Mouse (Mus musculus) embryonic facial prominence, embryonic 14.5 days (tissue): ENCODE results near the gene Ccl7. TPM values are rescaled to one million over a fixed set of nuclear protein-coding genes. Genes with fewer than 3 reads are reported as not detected.

Experiments
- ATAC-seq: fragments of 200-750 bp; cut with Nextera tagmentation; 2 replicates; pipeline ENCODE4 v1.8.0; 2017; ENCODE audit warnings: low read depth, moderate number of reproducible peaks, moderate TSS enrichment
- DNase-seq: peaks from one replicate; pipeline ENCODE4 v3.0.0-alpha.2; 2015; ENCODE audit warnings: low spot score
- H3K27ac ChIP-seq: fragments of 300-500 bp; sonication (generic); replicated peaks from 2 replicates; pipeline ENCODE4 v1.5.1; 2014; ENCODE audit warnings: low read depth, mild to moderate bottlenecking, low read length, moderate library complexity
- H3K27me3 ChIP-seq: fragments of 300-500 bp; sonication (generic); replicated peaks from 2 replicates; pipeline ENCODE4 v1.6.1; 2014; ENCODE audit warnings: low read length; ENCODE audit not compliant: control insufficient read depth, insufficient read depth
- H3K36me3 ChIP-seq: fragments of 300-500 bp; sonication (generic); 2 replicates; pipeline ENCODE4 v1.6.1; 2014; ENCODE audit warnings: low read length, mixed read lengths; ENCODE audit not compliant: control insufficient read depth, insufficient read depth
- H3K4me1 ChIP-seq: fragments of 300-500 bp; sonication (generic); 2 replicates; pipeline ENCODE4 v1.6.1; 2014; ENCODE audit warnings: antibody characterized with exemption, low read length; ENCODE audit not compliant: control insufficient read depth, insufficient read depth
- H3K4me2 ChIP-seq: fragments of 300-500 bp; sonication (generic); 2 replicates; pipeline ENCODE4 v1.6.1; 2014; ENCODE audit warnings: low read depth, mild to moderate bottlenecking, low read length, moderate library complexity, mixed read lengths
- H3K4me3 ChIP-seq: fragments of 300-500 bp; sonication (generic); 2 replicates; pipeline ENCODE4 v1.5.1; 2014; ENCODE audit warnings: low read depth, mild to moderate bottlenecking, low read length
- H3K9ac ChIP-seq: fragments of 300-500 bp; sonication (generic); 2 replicates; pipeline ENCODE4 v1.6.1; 2014; ENCODE audit warnings: low read depth, mild to moderate bottlenecking, low read length, moderate library complexity, mixed read lengths
- H3K9me3 ChIP-seq: fragments of 300-500 bp; sonication (generic); 2 replicates; pipeline ENCODE4 v1.6.1; 2016; ENCODE audit warnings: low read length; ENCODE audit not compliant: control insufficient read depth
- WGBS: fragments of 180-500 bp; shearing (Covaris S2); extraction: QIAGEN DNeasy Blood & Tissue Kit; methylation state at CpG from one replicate; pipeline ENCODE4 v1.1.7; 2014; 5-methylcytosine and 5-hydroxymethylcytosine counted together
- polyA plus RNA-seq: library from polyadenylated mRNA; unstranded; fragments of >200 nt; fragmentation: Nextera tagmentation; extraction: Ambion mirVana; gene quantifications from 2 replicates; pipeline ENCODE4 v1.2.1, GENCODE M21; 2014

Gene Ccl7
- polyA plus RNA-seq, result 5.3 and 6.3 TPM in 2 replicates

DNA sequence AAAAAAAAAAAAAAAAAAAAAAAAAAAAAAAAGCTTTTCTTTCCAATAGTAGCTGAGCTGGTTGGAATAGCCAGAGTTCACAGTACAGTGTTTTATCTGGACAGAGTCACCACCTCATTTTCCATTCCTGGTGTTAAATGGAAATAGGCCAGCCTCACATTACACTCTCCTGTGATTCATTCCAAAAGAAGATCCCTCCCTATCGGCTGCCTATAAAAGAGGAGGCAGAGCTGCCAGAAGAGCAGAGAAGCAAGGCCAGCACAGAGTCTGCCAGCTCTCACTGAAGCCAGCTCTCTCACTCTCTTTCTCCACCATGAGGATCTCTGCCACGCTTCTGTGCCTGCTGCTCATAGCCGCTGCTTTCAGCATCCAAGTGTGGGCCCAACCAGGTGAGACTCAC lies at the start of gene Ccl7:
Gene Ccl7, plus strand, starts transcription at position 242 of the 400 bp plus-strand sequence.
- 68% methylated on average over 3 of the region's 3 CpGs for WGBS
- no peak for ATAC-seq
- H3K27ac ChIP-seq, result no peak within 1 kb of the TSS

DNA sequence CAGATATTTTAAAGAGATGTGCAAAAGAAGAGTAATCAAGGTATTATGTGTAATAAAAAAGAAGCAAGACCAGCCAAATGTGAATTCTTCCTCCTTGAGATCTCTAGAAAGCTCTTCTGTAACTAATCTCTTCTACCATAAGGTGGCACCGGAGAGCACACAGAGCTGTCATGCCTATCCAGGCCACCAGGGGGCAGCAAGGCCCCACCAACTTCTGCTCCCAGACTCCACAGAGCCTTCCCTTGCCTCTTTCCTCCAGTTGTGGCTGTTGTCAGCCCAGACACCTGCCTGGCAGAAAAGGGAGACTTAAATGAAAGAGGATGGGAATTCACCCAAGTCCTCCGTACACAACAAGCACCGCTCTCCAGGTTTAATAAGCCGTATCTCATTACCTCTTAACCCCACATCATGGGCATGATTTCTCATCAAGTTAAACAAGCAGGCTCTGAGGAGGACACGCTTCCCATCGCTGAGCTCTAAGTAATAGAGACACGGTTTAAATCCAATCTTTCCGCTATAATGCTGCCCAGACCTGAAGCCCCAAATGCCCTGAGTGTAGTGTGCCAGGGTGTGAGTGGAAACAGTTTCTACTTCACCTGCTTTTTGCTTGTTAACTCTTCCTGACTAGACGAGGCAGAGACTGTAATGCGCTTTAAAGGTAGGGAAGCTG lies 49.2 kb upstream of the Ccl7 start:
- H3K4me2 ChIP-seq, result no peak overlapping the region
- ATAC-seq, result peak; percentile 50
- peaks cover 3% of the 10 kb centered on the region; the same call in 1 of the 2 replicates for H3K4me1 ChIP-seq
- H3K36me3 ChIP-seq, result no peaks in the 10 kb centered on the region
- H3K27ac ChIP-seq, result no peak overlapping the region
- no peak overlapping the region for H3K9ac ChIP-seq
- no peaks in the 10 kb centered on the region for H3K9me3 ChIP-seq
- 53% methylated on average over 10 of the region's 10 CpGs for WGBS
- no peaks in the 10 kb centered on the region; the same call in 1 of the 2 replicates for H3K27me3 ChIP-seq
- peak; percentile 70 for DNase-seq
- no peak overlapping the region for H3K4me3 ChIP-seq

More for the DNA sequence above, at the start of gene Ccl7:
- peak; percentile 32 for DNase-seq
- Histone ChIP-seq H3K4me3 (no peak within 1 kb of the TSS), H3K9ac (no peak within 1 kb of the TSS), H3K27me3 (no peaks in the 10 kb centered on the region), H3K4me1 (no peaks in the 10 kb centered on the region; the same call in 1 of the 2 replicates), H3K9me3 (no peaks in the 10 kb centered on the region), H3K4me2 (no peak within 1 kb of the TSS), H3K36me3 (no peaks in the 10 kb centered on the region)

DNA sequence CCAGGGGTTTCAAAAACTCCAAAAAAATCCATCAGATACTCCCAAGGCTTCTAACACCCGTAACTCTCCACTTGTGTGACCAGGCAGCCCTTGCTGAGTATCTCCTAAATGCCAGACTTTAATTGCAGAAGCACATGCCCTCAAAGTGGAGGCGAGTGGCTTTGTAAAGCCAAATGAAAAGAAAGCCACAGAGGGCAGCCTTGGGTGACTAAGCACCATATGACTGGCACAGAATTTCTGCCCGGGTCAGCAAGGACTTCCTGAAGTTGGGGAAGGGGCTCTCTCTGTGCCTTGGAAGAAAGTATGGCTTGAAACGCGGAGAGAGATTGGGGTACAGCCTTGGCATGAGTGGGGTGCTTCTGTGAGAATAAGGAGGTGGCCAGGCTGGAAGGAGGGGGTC lies 48.4 kb upstream of the Ccl7 start:
- WGBS, result 92% methylated on average over 5 of the region's 5 CpGs
- Histone ChIP-seq H3K27me3 (no peaks in the 10 kb centered on the region; the same call in 1 of the 2 replicates), H3K27ac (no peak overlapping the region), H3K36me3 (no peaks in the 10 kb centered on the region), H3K4me1 (peaks cover 3% of the 10 kb centered on the region; the same call in 1 of the 2 replicates), H3K4me2 (no peak overlapping the region), H3K4me3 (no peak overlapping the region), H3K9ac (no peak overlapping the region), H3K9me3 (no peaks in the 10 kb centered on the region)
- no peak for DNase-seq
- ATAC-seq, result no peak

DNA sequence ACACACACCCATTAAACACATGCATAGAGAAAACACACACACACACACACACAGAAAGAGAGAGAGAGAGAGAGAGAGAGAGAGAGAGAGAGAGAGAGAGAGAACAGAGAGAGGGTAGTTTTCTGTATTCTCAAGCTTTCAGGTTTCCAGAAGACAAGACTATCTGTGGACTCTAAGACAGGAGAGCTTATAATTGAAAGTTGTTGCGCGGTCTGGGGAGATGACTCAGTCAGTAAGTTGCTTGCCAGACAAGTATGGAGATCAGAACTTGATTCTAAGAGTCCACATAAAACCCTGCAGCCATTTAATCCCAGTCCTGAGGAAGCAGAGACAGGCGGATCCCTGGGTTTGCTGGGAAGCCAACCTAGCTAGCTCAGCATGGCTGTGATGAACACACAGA lies 46.9 kb upstream of the Ccl7 start:
- no peak for ATAC-seq
- Histone ChIP-seq H3K4me1 (peaks cover 3% of the 10 kb centered on the region; the same call in 1 of the 2 replicates), H3K9ac (no peak overlapping the region), H3K36me3 (no peaks in the 10 kb centered on the region), H3K27me3 (no peaks in the 10 kb centered on the region; the same call in 1 of the 2 replicates), H3K4me3 (no peak overlapping the region), H3K27ac (no peak overlapping the region), H3K9me3 (no peaks in the 10 kb centered on the region), H3K4me2 (no peak overlapping the region)
- no peak for DNase-seq
- 81% methylated on average over 3 of the region's 3 CpGs for WGBS

DNA sequence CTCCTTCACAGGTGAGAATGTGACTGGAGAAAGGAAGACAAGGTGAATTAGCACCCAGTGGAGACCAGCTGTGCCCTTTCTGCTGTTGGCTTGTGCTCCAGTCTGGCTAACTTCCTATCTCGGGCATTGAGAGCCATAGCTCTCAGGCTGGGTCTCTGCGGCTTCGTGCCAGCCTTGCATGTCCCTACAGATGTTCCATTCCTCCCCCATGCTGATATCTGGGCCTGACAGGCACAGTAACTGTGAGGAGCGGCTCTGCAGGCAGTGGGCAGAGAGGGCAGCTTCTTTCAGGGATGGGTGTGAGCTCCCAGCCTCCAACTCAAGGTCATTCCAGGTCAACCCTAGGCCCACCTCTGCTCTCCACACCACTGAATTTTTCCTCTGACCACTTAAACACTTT lies 46.0 kb upstream of the Ccl7 start:
- DNase-seq (no peak), ATAC-seq (no peak)
- no peaks in the 10 kb centered on the region for H3K36me3 ChIP-seq
- H3K4me1 ChIP-seq, result peaks cover 3% of the 10 kb centered on the region; the same call in 1 of the 2 replicates
- H3K9ac ChIP-seq, result no peak overlapping the region
- no peak overlapping the region for H3K27ac ChIP-seq
- no peaks in the 10 kb centered on the region for H3K9me3 ChIP-seq
- no peak overlapping the region for H3K4me3 ChIP-seq
- no peak overlapping the region for H3K4me2 ChIP-seq
- WGBS, result 72% methylated on average over 4 of the region's 4 CpGs
- H3K27me3 ChIP-seq, result no peaks in the 10 kb centered on the region; the same call in 1 of the 2 replicates

DNA sequence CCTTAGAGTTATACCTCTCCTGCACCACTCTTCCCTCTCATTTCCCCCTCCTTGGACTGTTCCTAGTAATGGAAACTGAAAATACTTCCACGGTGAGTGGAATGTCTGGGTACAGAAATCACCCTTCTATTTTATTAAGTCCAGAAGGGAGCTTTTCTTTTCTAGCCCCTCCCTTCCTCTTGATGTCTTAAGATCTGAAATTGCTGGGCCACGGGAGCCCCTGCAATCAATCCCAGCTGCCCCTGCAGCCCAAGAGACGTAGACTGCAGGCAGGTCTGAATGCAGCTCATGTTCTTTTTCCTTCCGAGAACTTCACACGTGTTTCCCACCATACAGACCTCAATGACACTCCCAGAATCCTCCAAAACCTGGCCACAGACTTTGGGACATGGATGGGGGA lies 44.9 kb upstream of the Ccl7 start:
- DNase-seq (peak; percentile 11), ATAC-seq (no peak)
- no peaks in the 10 kb centered on the region; the same call in 1 of the 2 replicates for H3K27me3 ChIP-seq
- no peaks in the 10 kb centered on the region for H3K36me3 ChIP-seq
- 31% methylated on average over 5 of the region's 5 CpGs for WGBS
- H3K4me1 ChIP-seq, result peaks cover 3% of the 10 kb centered on the region; the same call in 1 of the 2 replicates
- no peak overlapping the region for H3K27ac ChIP-seq
- no peak overlapping the region for H3K4me3 ChIP-seq
- no peak overlapping the region for H3K4me2 ChIP-seq
- no peaks in the 10 kb centered on the region for H3K9me3 ChIP-seq
- no peak overlapping the region for H3K9ac ChIP-seq

DNA sequence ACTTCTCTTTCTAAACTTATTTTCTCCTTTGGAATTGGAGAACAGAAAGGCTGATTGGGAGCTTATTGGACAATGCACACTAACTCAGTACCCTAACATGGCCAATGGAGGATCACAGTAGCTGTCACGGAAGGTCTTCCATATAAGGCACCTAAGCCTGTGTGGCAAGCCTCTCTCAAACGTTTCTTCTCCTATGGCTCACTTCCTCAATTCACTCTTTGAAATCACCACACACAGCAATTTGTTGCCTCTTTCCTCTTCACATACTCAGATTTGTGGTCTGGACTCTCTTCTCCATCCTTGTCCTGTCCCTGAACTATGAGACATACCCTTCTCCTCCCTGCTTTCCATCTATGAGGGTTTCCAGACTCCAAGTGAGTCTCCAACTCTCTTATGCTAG lies 40.7 kb upstream of the Ccl7 start:
- Histone ChIP-seq H3K36me3 (no peaks in the 10 kb centered on the region), H3K27me3 (no peaks in the 10 kb centered on the region), H3K4me1 (peaks cover 7% of the 10 kb centered on the region; the same call in 1 of the 2 replicates), H3K27ac (no peak overlapping the region), H3K9ac (no peak overlapping the region), H3K4me3 (no peak overlapping the region), H3K9me3 (no peaks in the 10 kb centered on the region), H3K4me2 (no peak overlapping the region)
- no peak for ATAC-seq
- 76% methylated on average over 2 of the region's 2 CpGs for WGBS
- peak; percentile 9 for DNase-seq

DNA sequence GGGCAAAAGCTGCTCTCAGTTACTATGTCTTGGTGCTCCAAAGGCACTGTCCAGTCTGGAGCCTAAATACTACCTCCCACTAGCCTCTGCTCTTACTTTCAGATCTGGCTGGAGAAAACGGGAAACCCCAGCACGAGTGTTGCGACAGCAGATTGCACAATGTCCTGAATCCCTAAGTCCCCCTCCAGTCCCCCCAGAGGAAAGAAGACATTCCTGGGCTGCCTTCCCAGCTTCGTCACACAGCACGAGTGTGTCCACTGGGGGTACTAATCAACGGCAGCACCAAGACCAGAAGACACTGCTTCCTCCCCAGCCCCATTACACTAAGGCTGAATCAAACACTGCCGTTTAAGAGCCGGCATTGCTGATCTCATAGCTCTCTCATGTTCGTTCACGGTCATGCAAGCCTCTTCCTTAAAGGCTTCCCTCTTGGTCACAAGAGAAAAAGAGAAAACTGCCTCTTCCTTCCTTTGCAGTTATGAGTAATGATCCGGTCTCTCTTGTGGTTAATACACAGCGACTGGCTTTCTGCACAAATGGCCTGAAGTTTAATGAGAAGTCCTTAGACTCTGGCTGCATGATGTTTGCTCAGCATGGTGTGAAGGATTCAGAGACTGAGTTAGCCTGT lies 38.6 kb upstream of the Ccl7 start:
- H3K4me2 ChIP-seq, result 0 out of 2 replicates have a peak overlapping the region, but pooled peaks have one; percentile 11
- DNase-seq (peak; percentile 31), ATAC-seq (no peak)
- no peak overlapping the region for H3K9ac ChIP-seq
- H3K9me3 ChIP-seq, result no peaks in the 10 kb centered on the region
- no peaks in the 10 kb centered on the region for H3K27me3 ChIP-seq
- H3K27ac ChIP-seq, result peak overlapping the region; percentile 23; the same call in 1 of the 2 replicates
- H3K4me1 ChIP-seq, result peaks cover 4% of the 10 kb centered on the region; the same call in 1 of the 2 replicates
- WGBS, result 30% methylated on average over 12 of the region's 12 CpGs
- no peak overlapping the region for H3K4me3 ChIP-seq
- H3K36me3 ChIP-seq, result no peaks in the 10 kb centered on the region
